Mouse (Mus musculus) induced T-regulatory cell, adult 2 months (primary cell): Measurements from ENCODE around the gene Atp2b2.

ENCODE experiments used
- DNase-seq: peaks from one replicate; pipeline ENCODE4 v3.0.0-alpha.2; 2012; ENCODE audit warnings: low read depth

Atp2b2 gene

DNA sequence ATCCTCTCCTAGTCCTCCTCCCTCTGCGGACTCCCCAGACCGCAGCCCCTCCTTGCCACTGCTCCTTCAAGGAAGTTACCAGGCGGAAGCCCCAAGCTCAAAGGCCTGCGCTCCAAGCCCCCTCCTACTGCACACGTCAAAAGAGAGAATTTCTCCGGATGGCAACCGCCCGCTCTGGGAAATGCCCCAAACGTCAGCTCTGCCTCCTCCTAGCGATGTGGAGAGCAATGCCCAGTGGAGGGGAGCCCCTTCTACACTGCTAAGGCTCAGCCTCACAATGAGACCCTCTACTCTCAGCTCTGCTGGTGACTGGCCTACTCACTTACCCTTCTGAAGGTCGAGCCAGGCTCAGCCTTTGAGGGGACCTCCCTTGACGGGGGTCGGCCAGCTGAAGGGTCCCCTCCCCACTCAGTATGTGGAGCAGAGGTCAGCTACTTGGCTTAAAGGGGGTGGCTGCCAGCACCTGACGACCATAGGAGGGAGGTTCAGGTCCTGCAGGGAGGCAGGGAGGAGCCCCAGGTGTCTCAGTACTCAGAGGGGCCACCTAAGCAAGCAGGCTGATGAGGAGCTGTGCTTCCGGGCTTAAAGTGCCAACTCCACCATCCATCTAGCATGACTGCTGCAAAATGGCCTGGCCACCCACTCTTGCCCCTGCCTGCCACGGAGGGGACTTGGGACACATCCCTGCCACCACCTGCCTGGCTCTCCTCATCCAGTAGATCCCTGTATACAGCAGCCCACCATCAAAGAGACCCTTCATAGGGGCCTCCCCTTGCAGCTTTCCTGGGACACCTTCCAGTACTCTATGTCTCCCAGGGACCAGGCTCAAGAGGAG is 152.2 kb downstream of the Atp2b2 start:
- no peak for DNase-seq

- DNase-seq = no peak
Observed at GRCm38 (mm10) chr6:113889180-113889579, 153.2 kb downstream of the Atp2b2 start.

DNA sequence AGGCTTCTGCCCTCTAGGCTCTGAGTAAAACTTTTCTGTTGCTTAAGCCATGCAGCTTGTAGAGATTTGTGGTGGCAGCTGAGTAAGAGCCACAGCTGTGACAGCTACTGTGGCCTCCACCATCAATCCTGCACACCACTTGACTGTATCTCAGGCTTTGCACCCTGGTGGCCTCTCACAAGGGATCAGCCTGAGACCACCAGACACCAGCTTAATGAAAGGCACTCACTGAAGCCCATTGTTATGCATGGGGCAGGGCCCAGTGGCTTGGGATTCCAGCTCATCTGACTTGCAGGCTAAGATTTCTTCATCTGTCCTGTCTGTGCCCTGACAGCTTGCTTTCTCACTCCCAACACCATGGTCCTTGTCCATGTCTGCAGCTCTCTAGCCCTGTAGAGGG is 155.5 kb downstream of the Atp2b2 start:
- DNase-seq = no peak

GRCm38 (mm10) chr6:113884806-113885205 is 157.6 kb downstream of the Atp2b2 start:
- no peak for DNase-seq

- no peak for DNase-seq
Observed at GRCm38 (mm10) chr6:113883225-113883624, 159.2 kb downstream of the Atp2b2 start.

DNA sequence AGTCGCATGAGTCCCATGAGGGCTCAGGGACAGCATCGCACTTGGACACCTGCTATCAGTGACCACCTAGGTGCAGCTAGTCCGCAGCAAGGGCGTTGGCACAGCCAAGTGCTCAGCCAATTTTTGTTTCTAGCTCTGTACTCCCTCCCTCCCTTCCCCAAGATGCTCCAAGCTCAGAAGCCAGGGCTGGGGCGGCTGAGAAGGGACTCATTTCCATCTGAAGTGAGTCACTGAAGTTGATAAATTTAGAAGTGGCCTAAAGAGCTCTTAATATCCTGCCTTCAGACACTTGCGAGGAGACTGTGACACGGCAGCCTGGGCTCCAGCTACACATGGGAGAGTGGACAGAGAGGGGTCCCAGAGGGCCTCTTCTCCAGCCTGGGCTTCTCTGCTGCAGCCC is 160.0 kb downstream of the Atp2b2 start:
- DNase-seq = no peak

DNA sequence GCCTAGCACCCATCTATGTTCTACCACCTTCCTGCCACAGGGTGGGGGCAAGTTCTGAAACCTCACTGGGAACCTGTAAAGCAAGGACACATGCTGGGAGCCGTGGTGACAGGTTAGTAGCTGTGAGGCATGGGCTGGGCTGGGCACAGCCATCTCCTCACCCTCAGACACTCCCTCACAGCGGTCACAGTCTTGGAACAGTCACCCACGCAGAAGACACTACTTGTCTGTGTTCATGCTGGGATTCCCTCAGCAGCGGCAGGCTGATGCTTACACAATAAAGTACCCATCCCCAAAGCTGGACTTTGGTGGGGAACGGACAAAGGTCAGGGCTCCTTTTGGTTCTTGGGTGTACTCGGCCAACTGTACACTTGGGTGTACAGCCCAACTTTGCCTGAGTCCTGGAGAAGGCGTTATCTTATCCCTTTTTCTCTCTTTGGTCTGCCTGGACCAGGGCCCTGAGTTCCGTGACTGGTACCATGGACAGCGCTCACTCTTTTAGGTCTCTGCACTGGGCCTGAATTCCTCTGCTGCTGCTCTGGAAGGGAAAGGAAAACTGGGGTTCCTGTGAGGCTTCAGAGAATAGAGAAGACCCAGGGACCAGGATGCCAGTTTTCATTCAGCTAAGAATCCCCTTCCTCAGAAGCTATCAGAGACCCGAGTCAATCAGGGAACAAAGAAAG is 160.7 kb downstream of the Atp2b2 start:
- peak; percentile 7 for DNase-seq

- no peak for DNase-seq
Observed at GRCm38 (mm10) chr6:113879366-113879765, 163.0 kb downstream of the Atp2b2 start.

- no peak for DNase-seq
Observed at GRCm38 (mm10) chr6:113878510-113879128, 163.8 kb downstream of the Atp2b2 start.

GRCm38 (mm10) chr6:113876585-113876984 is 165.8 kb downstream of the Atp2b2 start:
- no peak for DNase-seq

- no peak for DNase-seq
Observed at GRCm38 (mm10) chr6:113875201-113875600, 167.2 kb downstream of the Atp2b2 start.

DNA sequence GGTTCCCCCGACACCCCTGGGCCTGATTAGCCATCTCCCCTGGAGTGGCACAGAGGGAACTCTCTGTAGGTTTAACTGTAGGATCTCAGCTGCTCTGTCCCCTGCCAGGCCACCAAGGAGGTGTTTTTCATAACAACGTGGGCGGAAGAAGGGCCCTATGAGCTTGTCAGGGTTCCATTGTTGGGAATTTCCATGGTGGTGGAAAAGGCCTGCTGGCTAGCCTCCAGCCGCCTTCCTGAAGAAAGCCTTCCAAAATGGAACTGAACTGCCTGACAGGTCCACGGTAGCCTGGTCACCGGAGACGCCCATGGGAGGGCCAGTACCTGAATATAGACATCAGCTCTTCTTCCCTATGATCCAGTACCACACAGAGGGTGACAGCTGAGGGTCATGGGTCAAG is 169.8 kb downstream of the Atp2b2 start:
- DNase-seq = no peak

GRCm38 (mm10) chr6:113870775-113871174 is 171.6 kb downstream of the Atp2b2 start:
- DNase-seq = no peak

- no peak for DNase-seq
Observed at GRCm38 (mm10) chr6:113868552-113868951, 173.9 kb downstream of the Atp2b2 start.

DNA sequence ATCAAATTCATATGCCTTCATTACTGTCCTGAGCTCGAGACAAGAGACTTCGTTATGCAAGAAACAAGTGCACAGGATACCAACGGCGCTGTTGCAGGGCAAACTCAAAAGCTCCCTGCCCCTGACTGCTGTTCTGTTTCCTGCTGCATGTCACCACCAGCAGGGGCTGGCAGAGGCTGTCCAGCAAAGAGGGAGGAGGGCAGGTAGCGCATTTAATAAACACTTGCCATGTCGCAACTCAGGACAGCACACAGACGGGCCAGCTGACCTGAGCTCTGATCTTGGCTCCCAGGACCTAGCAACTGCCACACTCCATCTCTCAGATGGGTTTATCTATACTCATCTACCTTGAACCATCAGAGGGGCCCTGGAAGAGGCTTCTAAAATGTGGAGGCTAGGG is 176.7 kb downstream of the Atp2b2 start:
- DNase-seq = no peak

DNA sequence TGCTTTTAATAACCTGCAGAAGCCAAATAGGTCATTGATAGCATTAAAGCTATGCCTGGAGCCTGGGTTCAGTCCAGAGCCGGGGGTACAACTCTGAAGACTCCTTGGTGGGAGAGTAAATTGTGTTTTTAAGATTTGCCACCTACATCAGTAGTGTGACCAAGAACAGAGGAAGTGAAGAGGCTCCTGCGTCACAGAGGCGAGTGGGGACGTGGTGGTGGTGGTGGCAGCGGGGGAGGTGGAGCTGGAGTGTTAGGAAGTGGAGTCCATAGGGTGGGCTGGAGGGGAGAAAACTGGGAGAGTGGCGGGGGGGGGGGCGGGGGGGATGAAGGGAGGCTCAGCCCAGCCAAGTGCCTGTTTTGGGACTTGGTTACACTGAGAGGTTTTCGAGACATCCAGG is 177.6 kb downstream of the Atp2b2 start:
- no peak for DNase-seq

- DNase-seq = no peak
Observed at GRCm38 (mm10) chr6:113862955-113863354, 179.5 kb downstream of the Atp2b2 start.

- no peak for DNase-seq
Observed at GRCm38 (mm10) chr6:113861938-113862337, 180.5 kb downstream of the Atp2b2 start.

DNA sequence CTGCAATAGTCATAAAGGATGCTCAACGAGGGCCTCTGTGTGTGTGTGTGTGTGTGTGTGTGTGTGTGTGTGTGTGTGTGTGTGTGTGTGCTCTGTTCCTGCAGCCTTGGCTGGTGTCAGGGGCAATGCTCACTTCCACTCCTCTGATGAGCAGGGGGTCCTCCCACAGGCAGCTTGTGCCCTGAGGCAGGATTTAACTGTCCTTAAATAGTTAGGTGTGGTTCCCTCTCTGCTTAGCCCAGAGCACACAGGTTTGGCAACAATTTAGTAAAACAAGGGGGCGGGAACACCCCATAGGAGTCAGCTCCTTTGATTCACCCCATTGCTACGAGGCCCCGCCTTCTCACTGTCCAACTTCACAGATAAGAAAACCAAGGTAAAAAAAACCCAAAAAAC is 181.0 kb downstream of the Atp2b2 start:
- no peak for DNase-seq

DNA sequence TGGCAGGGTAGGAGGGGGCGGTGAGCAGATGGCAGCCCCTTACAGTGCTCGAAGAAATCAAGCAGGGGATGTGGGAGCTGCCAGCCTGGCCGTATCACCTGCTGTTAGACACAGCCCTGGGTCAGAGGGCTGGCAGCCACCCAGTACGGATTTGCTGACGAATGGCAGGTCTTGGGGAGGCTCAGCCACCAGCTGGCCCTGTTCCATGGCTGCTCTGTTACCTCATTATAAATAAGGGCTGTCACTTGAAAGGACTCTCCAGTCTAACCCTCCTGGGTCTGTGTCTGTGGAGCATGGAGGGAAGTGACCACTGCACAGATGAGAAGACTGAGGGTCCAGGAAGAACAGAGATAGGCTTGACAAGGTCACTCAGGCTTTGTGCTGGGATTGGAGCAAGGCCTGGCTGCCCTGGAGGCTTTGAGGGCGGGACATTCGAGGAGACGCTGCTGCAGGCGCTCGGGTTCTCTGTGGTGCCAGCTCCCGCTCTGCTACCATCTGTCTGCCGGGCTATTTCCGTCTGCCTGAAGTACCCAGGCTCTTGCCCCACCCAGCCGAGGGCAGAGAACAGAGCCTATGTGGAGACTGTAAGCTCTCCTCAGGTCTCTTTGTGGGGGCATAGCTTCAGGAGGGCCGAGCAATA is 181.6 kb downstream of the Atp2b2 start:
- no peak for DNase-seq

DNA sequence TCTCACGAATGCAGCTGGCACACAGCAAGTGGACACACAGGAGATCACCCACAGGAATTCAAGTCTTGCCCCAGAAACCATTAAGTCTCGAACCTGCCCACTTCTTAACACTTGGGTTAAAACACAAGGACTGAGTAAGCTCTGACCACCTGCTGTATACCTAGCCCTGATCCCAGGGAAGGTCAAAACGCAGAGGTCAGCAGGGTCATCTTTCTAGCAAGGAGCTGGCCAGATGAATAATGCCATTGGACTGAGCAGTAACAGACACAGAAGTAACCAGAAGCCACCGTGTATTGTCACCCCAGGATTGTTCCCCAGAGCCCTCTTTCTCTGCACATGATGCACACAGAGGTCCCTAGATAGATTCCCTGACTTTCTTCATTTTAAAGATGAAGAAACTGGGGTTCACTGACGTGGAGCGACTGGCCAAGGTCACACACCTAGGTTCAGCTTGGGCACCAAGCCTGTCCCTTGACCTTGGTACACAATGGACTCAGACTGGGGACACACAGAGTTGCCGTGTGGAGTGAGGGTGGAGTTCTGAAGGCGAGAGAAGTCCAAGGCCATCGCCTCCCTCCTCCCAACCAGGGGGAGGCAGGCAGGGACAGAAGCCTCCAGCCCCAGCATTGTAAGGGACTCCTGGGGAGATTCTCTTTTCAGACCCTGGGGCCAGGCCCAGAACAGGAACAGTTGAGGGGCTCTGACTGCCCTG is 182.2 kb downstream of the Atp2b2 start:
- no peak for DNase-seq

DNA sequence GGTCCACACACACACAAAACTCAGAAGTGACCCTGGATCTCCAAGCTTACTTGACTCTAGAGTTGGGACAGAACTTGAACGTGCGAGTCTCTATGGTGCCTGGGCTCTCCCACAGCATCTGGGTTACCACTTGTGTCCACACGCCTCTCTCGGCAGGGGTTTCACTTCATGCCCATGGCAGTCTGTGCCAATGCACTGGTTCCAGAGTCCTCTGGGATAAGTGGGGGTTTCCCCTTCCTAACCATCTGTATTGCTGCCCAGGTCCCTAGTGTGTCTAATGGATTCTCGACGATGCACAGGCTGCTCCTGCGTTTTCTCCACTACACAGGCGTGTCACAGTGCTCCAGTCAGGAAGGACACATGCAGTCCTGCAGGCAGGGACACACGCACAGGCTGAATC is 184.1 kb downstream of the Atp2b2 start:
- no peak for DNase-seq
